9 mouse cellular contexts compared by ENCODE assay signal in genomic region chr15:25932937-25933684, GRCm38 (mm10). TPM values are rescaled to one million over a fixed set of nuclear protein-coding genes. Genes with fewer than 3 reads are reported as not detected.
DNase-seq lines count a peak whose midpoint lies in the region; ATAC-seq lines count a peak whose summit lies in the region.
"Had no signal": no experiment of that assay in that cellular context is flagged by ENCODE, and none has a peak within 500 bp of the region (broad histone marks: within the 10 kb centered on the region; RNA-seq: fewer than 3 reads in every experiment).

No protein-coding gene starts in this region.

- no peak overlapping the region for H3K9ac ChIP-seq in forebrain, embryonic 13.5 days
- H3K9ac ChIP-seq in forebrain, embryonic 14.5 days (ENCODE audit: low read length) = no peak overlapping the region
- H3K9ac ChIP-seq in embryonic facial prominence, embryonic 15.5 days = no peak overlapping the region
- H3K9ac ChIP-seq: liver, embryonic 14.5 days had no signal

- no peaks in the 10 kb centered on the region for H3K9me3 ChIP-seq in forebrain, embryonic 13.5 days (replicated peaks)
- H3K9me3 ChIP-seq in forebrain, embryonic 14.5 days (replicated peaks; ENCODE audit: control insufficient read depth, low read length) = no peaks in the 10 kb centered on the region
- no peaks in the 10 kb centered on the region for H3K9me3 ChIP-seq in embryonic facial prominence, embryonic 15.5 days (replicated peaks)

- H3K4me2 ChIP-seq in forebrain, embryonic 13.5 days = no peak overlapping the region
- no peak overlapping the region for H3K4me2 ChIP-seq in forebrain, embryonic 14.5 days (ENCODE audit: low read length)
- no peak overlapping the region for H3K4me2 ChIP-seq in embryonic facial prominence, embryonic 15.5 days (replicated peaks)

- 0 out of 2 replicates have a peak, but pooled peaks have one; percentile 21 for ATAC-seq in forebrain, embryonic 13.5 days
- no peak for ATAC-seq in forebrain, embryonic 14.5 days
- no peak for ATAC-seq in embryonic facial prominence, embryonic 15.5 days (ENCODE audit: insufficient number of reproducible peaks, low FRiP score, low TSS enrichment, low read depth)
- ATAC-seq in hematopoietic stem cell, adult 5-6 weeks (replicated peaks in 1 of 2; ENCODE audit: insufficient read depth in 1 of 2, low FRiP score in 2 of 2, low TSS enrichment in 1 of 2, low read depth in 1 of 2, poor library complexity in 2 of 2, severe bottlenecking in 2 of 2) = peak; percentile 54 to 60

- no peaks in the 10 kb centered on the region for H3K27me3 ChIP-seq in forebrain, embryonic 13.5 days
- H3K27me3 ChIP-seq in forebrain, embryonic 14.5 days (replicated peaks; ENCODE audit: control insufficient read depth, insufficient read depth, low read length) = no peaks in the 10 kb centered on the region
- H3K27me3 ChIP-seq in embryonic facial prominence, embryonic 15.5 days = no peaks in the 10 kb centered on the region

- no peak overlapping the region for H3K4me3 ChIP-seq in forebrain, embryonic 13.5 days
- H3K4me3 ChIP-seq in forebrain, embryonic 14.5 days (ENCODE audit: low read depth, low read length) = no peak overlapping the region
- H3K4me3 ChIP-seq in embryonic facial prominence, embryonic 15.5 days (replicated peaks) = no peak overlapping the region

- no peaks in the 10 kb centered on the region for H3K36me3 ChIP-seq in forebrain, embryonic 13.5 days (ENCODE audit: poor library complexity, severe bottlenecking)
- no peaks in the 10 kb centered on the region for H3K36me3 ChIP-seq in forebrain, embryonic 14.5 days (ENCODE audit: control insufficient read depth, insufficient read depth, low read length)
- H3K36me3 ChIP-seq in embryonic facial prominence, embryonic 15.5 days = no peaks in the 10 kb centered on the region

- DNase-seq in forebrain, embryonic 14.5 days (ENCODE audit: low spot score) = no peak
- DNase-seq in Muller cell, postnatal 12 days (ENCODE audit: inconsistent ontology term) = peak; percentile 79
- DNase-seq in lung, postnatal 10 days = peak; percentile 86
- no peak for DNase-seq in c-Kit-positive CD71-positive TER-119-positive erythroid progenitor cells, embryonic 14.5 days (ENCODE audit: low spot score)
- DNase-seq in embryo, embryonic 9.5 days (ENCODE audit: extremely low spot score) = no peak

- peaks cover 4% of the 10 kb centered on the region; the same call in 1 of the 2 replicates for H3K4me1 ChIP-seq in forebrain, embryonic 13.5 days
- H3K4me1 ChIP-seq in forebrain, embryonic 14.5 days (ENCODE audit: control insufficient read depth, insufficient read depth, low read length) = no peaks in the 10 kb centered on the region
- H3K4me1 ChIP-seq in embryonic facial prominence, embryonic 15.5 days = peaks cover 9% of the 10 kb centered on the region; the same call in 1 of the 2 replicates

- 65% methylated on average over 16 of the region's 16 CpGs for WGBS in forebrain, embryonic 13.5 days
- 59% methylated on average over 16 of the region's 16 CpGs for WGBS in forebrain, embryonic 14.5 days
- 47% methylated on average over 16 of the region's 16 CpGs for WGBS in embryonic facial prominence, embryonic 15.5 days

- H3K27ac ChIP-seq in forebrain, embryonic 13.5 days = no peak overlapping the region
- H3K27ac ChIP-seq in forebrain, embryonic 14.5 days (ENCODE audit: low read depth, low read length) = no peak overlapping the region
- 0 out of 2 replicates have a peak overlapping the region, but pooled peaks have one; percentile 22 for H3K27ac ChIP-seq in embryonic facial prominence, embryonic 15.5 days (replicated peaks)
- H3K27ac ChIP-seq: liver, embryonic 14.5 days had no signal

RNA-seq across cellular contexts. Expression of gene Zfp622, which starts 51.1 kb away (rescaled TPM):
- 25.0 and 28.9 TPM in 2 replicates for polyA plus RNA-seq in forebrain, embryonic 13.5 days (2015; fragmentation: Nextera tagmentation; extraction: Ambion mirVana)
- polyA plus RNA-seq in forebrain, embryonic 14.5 days (2014; fragmentation: Nextera tagmentation; extraction: Ambion mirVana) = 24.6 and 29.9 TPM in 2 replicates
- polyA plus RNA-seq in embryonic facial prominence, embryonic 15.5 days (2015; fragmentation: Nextera tagmentation; extraction: Ambion mirVana) = 31.4 and 36.5 TPM in 2 replicates
- total RNA-seq in hematopoietic stem cell, adult 5-6 weeks (2017) = 126 and 133 TPM in 2 replicates

Comparison
In these comparisons a context has a peak if more than half of its experiments do, and no peak if none do; other contexts are left out.
1. ATAC-seq: peak in forebrain, embryonic 13.5 days (single experiment) and hematopoietic stem cell, adult 5-6 weeks (2 of 2); none in forebrain, embryonic 14.5 days (single experiment) and embryonic facial prominence, embryonic 15.5 days (single experiment).
2. DNase-seq: peak in Muller cell, postnatal 12 days (single experiment) and lung, postnatal 10 days (single experiment); none in forebrain, embryonic 14.5 days (single experiment), c-Kit-positive CD71-positive TER-119-positive erythroid progenitor cells, embryonic 14.5 days (single experiment) and embryo, embryonic 9.5 days (single experiment).